Mouse (Mus musculus) heart, postnatal 0 days (tissue): ENCODE data around the gene Clhc1. TPM values are rescaled to one million over a fixed set of nuclear protein-coding genes. Genes with fewer than 3 reads are reported as not detected.

Source experiments
- ATAC-seq: fragments of 200-750 bp; cut with Nextera tagmentation; 2 replicates; pipeline ENCODE4 v1.8.0; 2017; ENCODE audit warnings: low read depth, moderate number of reproducible peaks, moderate library complexity; ENCODE audit not compliant: insufficient read depth
- DNase-seq: peaks from one replicate; pipeline ENCODE4 v3.0.0-alpha.2; 2016; ENCODE audit warnings: low spot score
- H3K27ac ChIP-seq: fragments of 300-500 bp; sonication (generic); 2 replicates; pipeline ENCODE4 v1.5.1; 2014; ENCODE audit warnings: low read depth, mild to moderate bottlenecking
- H3K27me3 ChIP-seq: fragments of 300-500 bp; sonication (generic); 2 replicates; pipeline ENCODE4 v1.6.1; 2014; ENCODE audit warnings: low read length, mixed read lengths; ENCODE audit not compliant: control insufficient read depth, insufficient read depth
- H3K36me3 ChIP-seq: fragments of 300-500 bp; sonication (generic); replicated peaks from 2 replicates; pipeline ENCODE4 v1.6.1; 2014; ENCODE audit warnings: low read length, mixed read lengths; ENCODE audit not compliant: control insufficient read depth, insufficient read depth
- H3K4me1 ChIP-seq: fragments of 300-500 bp; sonication (generic); 2 replicates; pipeline ENCODE4 v1.6.1; 2014; ENCODE audit warnings: antibody characterized with exemption; ENCODE audit not compliant: control insufficient read depth, insufficient read depth
- H3K4me2 ChIP-seq: fragments of 300-500 bp; sonication (generic); 2 replicates; pipeline ENCODE4 v1.6.1; 2014; ENCODE audit warnings: low read depth, mild to moderate bottlenecking, low read length, moderate library complexity
- H3K4me3 ChIP-seq: fragments of 300-500 bp; sonication (generic); 2 replicates; pipeline ENCODE4 v1.5.1; 2014; ENCODE audit warnings: low read depth, low read length
- H3K9ac ChIP-seq: fragments of 300-500 bp; sonication (generic); replicated peaks from 2 replicates; pipeline ENCODE4 v1.6.1; 2014; ENCODE audit warnings: low read depth, low read length, mixed read lengths
- H3K9me3 ChIP-seq: fragments of 300-500 bp; sonication (generic); replicated peaks from 2 replicates; pipeline ENCODE4 v1.6.1; 2016; ENCODE audit warnings: low read length; ENCODE audit not compliant: control insufficient read depth
- CTCF ChIP-seq: IDR thresholded peaks from 2 replicates; pipeline ENCODE4 v1.5.1; 2016; ENCODE audit warnings: antibody characterized with exemption, control low read depth, low read depth
- EP300 ChIP-seq: IDR thresholded peaks from 2 replicates; pipeline ENCODE4 v1.6.1; 2016; ENCODE audit warnings: antibody characterized with exemption, low read depth
- WGBS: fragments of 180-500 bp; shearing (Covaris S2); extraction: QIAGEN DNeasy Blood & Tissue Kit; methylation state at CpG from one replicate; pipeline ENCODE4 v1.1.7; 2014; 5-methylcytosine and 5-hydroxymethylcytosine counted together
- polyA plus RNA-seq: library from polyadenylated mRNA; unstranded; fragments of >200 nt; fragmentation: Nextera tagmentation; extraction: Ambion mirVana; gene quantifications from 2 replicates; pipeline ENCODE4 v1.2.1, GENCODE M21; 2015
- total RNA-seq: library from RNA; depleted of rRNA; stranded (reverse); fragments of >200 nt; gene quantifications from 2 replicates; pipeline ENCODE4 v1.2.3, GENCODE M21; 2014; ENCODE audit warnings: low replicate concordance; rRNA removed

Clhc1 gene
- total RNA-seq (not detected in 2 replicates), polyA plus RNA-seq (0.11 TPM in 1 of 2 replicates, not detected in the other)

DNA sequence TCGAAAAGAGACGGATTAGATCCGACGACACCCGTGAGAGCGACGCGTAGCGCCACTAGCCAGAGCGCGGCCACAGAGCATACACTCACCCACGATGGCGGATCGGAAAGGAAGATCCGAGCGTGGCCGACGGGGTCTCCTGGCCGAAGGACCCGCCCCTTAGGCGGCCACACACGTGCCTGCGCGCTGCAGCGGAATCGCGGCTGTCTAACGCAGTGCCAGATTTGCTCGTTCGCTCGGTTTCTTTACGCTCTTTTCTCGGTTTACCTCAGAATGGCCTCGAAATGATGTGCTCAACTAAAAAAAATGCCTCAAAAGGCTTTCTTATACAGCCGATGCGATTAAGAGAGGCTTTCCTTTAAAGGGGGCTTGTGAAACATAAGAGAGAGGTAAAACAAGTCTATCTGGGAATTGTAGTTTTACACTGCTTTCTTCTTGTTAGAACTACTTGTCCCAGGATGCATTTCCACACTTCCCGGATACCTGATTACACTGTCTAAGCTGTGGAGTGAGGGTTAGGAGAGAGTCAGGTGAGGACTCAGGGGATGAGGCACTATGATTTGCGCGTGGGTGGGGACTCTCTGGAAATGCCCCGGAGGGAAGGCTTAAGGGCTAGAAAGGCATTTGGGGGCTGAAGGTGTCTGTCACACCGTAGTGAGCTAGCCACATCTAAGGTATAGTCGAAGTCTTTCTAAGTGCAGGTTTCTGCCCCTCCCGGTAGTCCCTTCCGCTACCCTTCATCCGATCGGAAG is at the start of gene Clhc1, which contains the start of gene Rps27a:
Gene Clhc1 (plus strand): TSS at position 199 of the 752 bp plus-strand sequence.
Gene Rps27a (minus strand): TSS at position 358 of the 752 bp plus-strand sequence.
- no peaks in the 10 kb centered on the region for H3K27me3 ChIP-seq
- H3K4me3 ChIP-seq, result peak within 1 kb of the TSS; percentile 93
- no peaks in the 10 kb centered on the region for H3K9me3 ChIP-seq
- TF ChIP-seq CTCF (no peak), EP300 (peak; percentile 88)
- H3K27ac ChIP-seq, result peak within 1 kb of the TSS; percentile 76
- peak within 1 kb of the TSS; percentile 92 for H3K4me2 ChIP-seq
- 0% methylated on average over 46 of the region's 46 CpGs for WGBS
- peaks cover 26% of the 10 kb centered on the region for H3K36me3 ChIP-seq
- peaks cover 11% of the 10 kb centered on the region; the same call in 1 of the 2 replicates for H3K4me1 ChIP-seq
- H3K9ac ChIP-seq, result peak within 1 kb of the TSS; percentile 93
- DNase-seq (peak; percentile 97), ATAC-seq (peak; percentile 96)

DNA sequence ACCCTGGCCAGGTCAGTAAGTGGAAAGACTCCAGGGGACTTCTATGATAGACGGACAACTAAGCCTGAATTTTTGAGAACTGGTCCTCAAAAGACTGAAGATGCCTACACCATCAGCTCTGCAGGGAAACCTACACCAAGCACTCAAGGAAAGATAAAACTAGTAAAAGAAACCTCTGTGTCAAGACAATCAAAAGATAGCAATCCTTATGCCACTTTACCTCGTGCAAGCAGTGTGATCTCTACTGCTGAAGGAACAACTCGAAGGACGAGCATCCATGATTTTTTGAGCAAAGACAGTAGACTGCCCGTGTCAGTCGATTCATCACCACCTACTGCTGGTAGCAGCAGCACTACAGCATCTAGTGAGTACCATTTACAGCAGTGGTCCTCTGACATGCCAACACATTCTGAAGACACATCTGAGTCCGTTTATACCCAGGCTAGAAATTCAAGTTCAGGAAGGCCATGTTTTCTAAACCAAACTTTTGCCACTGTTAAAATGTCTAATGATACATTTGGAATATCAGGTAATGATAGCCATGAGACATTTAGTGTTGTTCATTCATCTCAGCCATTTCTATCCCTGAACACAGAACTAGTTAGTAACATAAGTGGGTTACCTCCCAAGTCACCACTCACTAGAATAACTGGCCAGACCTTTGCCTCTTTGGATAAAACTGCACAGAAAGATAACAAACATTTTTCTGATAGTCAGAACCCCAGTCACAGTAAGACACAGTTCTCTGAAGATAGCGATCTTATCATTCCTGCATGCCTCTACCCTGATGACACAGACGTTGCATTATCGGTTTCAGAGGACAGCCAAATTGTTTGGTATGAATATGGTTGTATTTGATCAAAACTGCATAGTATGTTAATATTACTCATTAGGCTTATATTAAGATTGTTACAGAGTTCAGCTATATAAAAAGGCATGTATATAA is 43.5 kb upstream of the Clhc1 start:
- DNase-seq (no peak), ATAC-seq (no peak)
- WGBS, result 79% methylated on average over 10 of the region's 10 CpGs
- Histone ChIP-seq H3K27ac (no peak overlapping the region), H3K27me3 (no peaks in the 10 kb centered on the region), H3K4me3 (no peak overlapping the region), H3K4me1 (no peaks in the 10 kb centered on the region), H3K36me3 (peaks cover 40% of the 10 kb centered on the region), H3K9ac (no peak overlapping the region), H3K9me3 (no peaks in the 10 kb centered on the region), H3K4me2 (no peak overlapping the region)
- no peak for TF ChIP-seq EP300
- no peak for TF ChIP-seq CTCF

DNA sequence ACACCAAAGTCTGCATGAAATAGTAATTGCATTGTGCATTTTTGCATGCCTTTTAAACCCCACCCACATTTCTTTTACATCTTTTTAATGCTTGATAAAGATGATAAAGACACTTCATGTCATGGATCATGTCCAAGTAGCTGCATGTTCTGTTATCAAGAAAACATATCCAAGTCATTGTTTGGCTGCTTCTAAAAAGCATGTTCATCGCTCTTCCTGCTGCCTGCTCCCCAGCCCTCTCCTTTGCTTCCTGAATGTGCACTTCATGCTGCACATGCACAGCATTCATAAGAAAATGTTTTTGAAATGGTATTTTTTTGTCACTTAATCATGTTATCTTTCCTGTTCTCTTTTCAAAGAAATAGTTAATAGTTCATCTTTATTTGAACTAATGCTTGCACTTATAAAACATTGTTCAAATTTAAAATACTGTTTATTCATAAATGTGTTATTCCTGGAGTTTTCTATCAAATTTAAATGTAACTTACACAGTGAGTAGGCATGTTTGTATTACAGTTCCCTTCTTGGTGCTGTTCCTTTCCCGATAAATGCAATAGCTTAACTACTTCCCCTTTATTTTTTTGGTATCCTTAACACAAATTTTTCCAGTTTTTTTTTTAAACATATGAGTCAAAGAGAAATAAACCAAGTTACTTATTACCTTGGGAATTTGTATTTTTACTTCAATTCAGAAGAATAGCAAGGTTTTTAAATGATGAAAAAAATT is 42.7 kb upstream of the Clhc1 start:
- H3K4me2 ChIP-seq, result no peak overlapping the region
- ATAC-seq (no peak), DNase-seq (no peak)
- peaks cover 39% of the 10 kb centered on the region for H3K36me3 ChIP-seq
- H3K9me3 ChIP-seq, result no peaks in the 10 kb centered on the region
- TF ChIP-seq CTCF (no peak), EP300 (no peak)
- H3K9ac ChIP-seq, result no peak overlapping the region
- H3K4me3 ChIP-seq, result no peak overlapping the region
- 88% methylated on average over 2 of the region's 2 CpGs for whole genome bisulfite sequencing
- H3K27me3 ChIP-seq, result no peaks in the 10 kb centered on the region
- no peak overlapping the region for H3K27ac ChIP-seq
- no peaks in the 10 kb centered on the region for H3K4me1 ChIP-seq

GRCm38 (mm10) chr11:29509421-29509820 is 38.3 kb upstream of the Clhc1 start:
- H3K9me3 ChIP-seq, result no peaks in the 10 kb centered on the region
- 0 out of 2 replicates have a peak, but pooled peaks cover 6% of the 10 kb centered on the region for H3K4me1 ChIP-seq
- WGBS, result 98% methylated on average over 1 of the region's 1 CpGs
- no peak overlapping the region for H3K4me2 ChIP-seq
- no peak overlapping the region for H3K4me3 ChIP-seq
- no peak for ATAC-seq
- no peak for DNase-seq
- H3K27ac ChIP-seq, result no peak overlapping the region
- TF ChIP-seq EP300 (no peak), CTCF (no peak)
- H3K36me3 ChIP-seq, result peaks cover 29% of the 10 kb centered on the region
- no peaks in the 10 kb centered on the region for H3K27me3 ChIP-seq
- no peak overlapping the region for H3K9ac ChIP-seq
